Mouse (Mus musculus): ENCODE results near the gene Adrb1.

DNA sequence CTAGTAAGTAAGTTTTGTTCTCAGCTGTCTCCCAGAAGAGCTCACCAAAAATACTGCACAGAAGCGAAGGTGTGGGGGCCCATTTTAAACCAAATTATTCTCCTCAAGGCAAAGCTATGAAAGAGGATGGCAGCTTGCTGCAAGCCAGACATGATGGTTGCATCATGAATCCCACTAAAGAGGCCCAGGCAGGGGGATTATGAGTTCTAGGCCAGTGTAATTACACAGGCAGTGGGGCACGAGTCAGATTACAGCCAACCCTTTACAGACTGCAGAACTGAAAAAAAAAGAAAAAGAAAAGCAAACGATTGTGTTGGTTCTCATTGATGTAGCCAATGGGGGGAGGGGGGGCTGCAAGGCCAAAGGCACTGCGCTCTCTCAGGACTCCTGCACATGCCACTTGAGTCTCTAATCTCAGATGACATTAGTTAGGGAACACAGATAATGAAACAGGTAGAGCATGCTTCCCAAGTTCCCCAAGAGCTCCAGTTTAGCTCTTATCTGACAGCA, 7.3 kb upstream of the Adrb1 start:
- TF ChIP-seq CTCF (IDR thresholded peaks at IDR 0.05; ENCODE audit: insufficient read depth, low read depth, low read length) (no peak), POLR2A (IDR thresholded peaks at IDR 0.05; ENCODE audit: insufficient read depth, low read depth, low read length) (no peak)

Data from olfactory bulb, adult 2 months (tissue).